Mouse (Mus musculus): ENCODE results near the gene Acads. TPM values are rescaled to one million over a fixed set of nuclear protein-coding genes. Genes with fewer than 3 reads are reported as not detected.
A peak's percentile ranks its signal among the peaks of the same experiment; 100 is the strongest.
"Not testable (repeated sequence)": the region's sequence is repeated elsewhere in the genome, so short reads cannot be mapped to it uniquely, and the experiment has no call there.

The Acads gene
- 1 to 10 TPM; 8.0 to 8.1 TPM for total RNA-seq (2021)

DNA sequence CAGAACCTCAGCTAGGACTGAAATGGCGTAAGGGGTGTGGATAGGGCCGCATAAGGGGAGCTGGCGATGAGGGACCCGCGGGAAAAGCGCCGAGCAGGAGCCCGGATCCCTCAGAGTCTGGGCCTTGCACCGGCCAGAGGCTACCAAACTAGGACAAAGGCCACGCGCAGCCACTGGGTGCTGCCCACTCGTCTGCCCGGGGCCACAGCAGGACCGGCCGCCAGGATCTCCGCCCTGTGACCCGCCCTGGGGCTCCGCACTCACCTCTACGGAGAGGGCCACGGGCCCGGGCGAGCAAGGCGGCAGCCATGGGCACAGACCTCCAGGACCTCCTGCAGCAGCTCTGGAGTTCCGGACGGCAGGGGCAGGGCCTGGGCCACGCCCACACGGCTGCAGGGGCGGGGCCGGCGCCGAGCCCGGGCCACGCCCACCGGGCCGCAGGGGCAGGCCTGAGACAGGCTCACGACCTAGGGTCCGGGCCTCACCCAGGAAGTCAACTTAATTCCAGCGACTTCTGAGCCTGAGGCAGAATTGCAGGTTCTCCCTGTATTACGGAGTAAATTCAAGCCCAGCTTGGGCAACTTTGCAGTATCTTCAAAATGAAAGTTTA, at the start of gene Acads:
Acads (minus strand) TSS at position 386 of the 610 bp plus-strand sequence.
- DNase-seq (ENCODE audit: extremely low spot score in 1 of 2, low spot score in 1 of 2) = peak in 1 of 2 experiments; percentile 31

DNA sequence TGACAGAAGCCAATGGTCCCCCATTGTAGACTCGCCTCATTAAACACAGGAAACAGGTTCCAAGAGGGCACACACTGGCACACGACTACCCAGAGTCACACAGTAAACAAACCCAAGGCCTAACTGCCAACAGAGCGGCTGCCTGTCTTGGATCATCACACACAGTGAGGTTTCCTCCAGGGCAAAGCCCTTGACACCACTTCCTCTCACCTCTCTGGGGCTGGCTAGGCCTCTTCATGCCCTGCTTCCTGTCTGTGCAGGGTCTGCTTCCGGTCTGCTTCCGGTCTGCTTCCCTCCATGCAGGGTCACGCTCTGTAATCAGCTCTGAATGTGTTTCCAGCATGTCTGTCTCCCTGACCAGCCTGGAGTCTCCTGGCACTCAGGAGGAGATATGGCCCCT, 48.2 kb upstream of the Acads start:
- no peak for DNase-seq (ENCODE audit: extremely low spot score in 1 of 2, low spot score in 1 of 2)

DNA sequence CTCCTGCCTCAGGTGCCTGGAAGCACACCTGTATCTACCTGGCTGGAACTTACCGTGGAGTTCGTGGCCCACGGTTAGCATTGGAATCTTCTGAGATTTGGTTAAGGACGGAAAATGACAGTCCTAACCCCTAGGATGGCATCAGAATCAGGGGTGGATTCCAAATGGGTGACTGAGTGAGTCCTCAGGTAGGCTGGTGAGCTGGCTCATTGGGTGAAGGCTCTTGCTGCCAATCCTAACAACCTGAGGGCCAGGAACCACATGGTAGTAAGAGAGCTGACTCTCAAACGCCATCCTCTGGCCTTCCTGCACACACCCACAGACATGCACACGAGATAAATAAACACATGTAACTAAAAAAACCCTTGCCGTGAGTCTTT, 47.7 kb upstream of the Acads start:
- no peak for DNase-seq (ENCODE audit: extremely low spot score in 1 of 2, low spot score in 1 of 2)

DNA sequence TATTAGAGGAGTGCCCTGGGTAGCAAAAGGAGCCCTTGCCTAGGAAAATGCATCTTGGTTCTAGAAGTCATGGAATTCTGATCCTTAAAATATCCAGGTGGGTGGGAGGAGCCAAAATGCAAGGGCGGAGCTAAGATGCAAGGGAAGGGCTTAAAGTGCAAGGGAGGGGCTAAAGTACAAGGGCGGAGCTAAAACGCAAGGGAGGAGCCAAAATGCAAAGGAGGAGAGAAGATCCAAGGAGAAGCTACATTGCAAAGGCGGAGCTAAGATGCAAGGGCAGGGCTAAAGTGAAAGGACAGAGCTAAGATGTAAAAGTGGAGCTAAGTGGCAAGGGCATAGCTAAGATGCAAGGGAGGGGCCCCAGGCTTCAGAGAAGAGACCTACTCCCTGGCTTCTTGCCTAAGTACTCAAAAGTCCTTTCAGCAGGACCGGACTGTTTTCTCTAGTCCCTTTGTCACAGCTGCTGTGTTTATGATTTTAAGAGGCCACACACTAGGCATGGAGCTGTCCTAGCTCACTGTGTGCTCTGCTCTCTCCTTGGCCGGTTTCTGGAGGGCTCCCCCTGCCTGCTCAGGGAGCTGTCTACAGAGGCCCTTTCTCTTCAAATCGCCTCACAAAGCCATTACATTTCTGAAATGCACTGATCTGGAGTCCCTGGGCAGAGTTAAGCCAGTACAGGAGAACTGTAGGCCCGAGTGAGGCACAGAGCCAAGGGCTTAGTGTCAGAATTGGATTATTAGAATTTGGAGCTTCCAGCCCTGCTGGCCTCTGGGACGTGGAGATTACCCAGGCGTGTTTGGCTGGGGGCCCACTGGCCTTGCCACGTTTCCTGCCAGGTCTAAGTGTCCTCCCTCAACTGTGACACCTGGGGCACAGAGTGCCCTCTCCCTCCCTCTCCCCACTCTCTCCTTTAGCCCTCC, 47.0 kb upstream of the Acads start:
- DNase-seq (ENCODE audit: extremely low spot score in 1 of 2, low spot score in 1 of 2) = no peak

DNA sequence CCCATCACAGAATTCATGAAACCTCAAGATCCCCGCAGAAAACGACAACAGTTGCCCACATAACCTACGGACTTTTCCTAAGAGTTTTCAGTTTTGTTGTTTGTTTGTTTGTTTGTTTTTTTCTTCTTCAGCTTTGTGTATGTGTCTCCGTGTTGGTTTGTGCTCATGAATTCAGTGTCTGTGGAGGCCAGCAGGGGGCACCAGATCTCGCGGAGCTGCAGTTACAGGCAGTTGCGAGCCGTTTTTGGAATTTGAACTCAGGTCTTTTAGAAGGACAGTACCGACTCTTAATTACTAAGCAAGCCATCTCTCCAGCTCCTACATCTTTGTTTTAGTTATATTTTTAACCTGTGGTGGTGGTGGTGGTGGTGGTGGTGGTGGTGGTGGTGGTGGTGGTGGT, 46.2 kb upstream of the Acads start:
- no peak for DNase-seq (ENCODE audit: extremely low spot score in 1 of 2, low spot score in 1 of 2)

DNA sequence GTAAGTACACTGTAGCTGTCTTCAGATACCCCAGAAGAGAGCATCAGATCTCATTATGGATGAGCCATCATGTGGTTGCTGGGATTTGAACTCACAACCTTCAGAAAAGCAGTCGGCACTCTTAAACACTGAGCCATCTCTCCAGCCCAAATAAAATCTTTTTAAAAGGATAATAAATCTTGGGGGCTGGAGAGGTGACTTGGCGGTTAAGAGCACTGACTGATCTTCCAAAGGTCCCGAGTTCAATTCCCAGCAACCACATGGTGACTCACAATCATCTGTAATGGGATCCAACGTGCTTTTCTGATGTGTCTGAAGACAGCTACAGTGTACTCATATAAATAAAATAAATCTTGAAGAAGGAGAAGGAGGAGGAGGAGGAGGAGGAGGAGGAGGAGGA, 45.3 kb upstream of the Acads start:
- DNase-seq (ENCODE audit: extremely low spot score in 1 of 2, low spot score in 1 of 2) = not testable (repeated sequence)

DNA sequence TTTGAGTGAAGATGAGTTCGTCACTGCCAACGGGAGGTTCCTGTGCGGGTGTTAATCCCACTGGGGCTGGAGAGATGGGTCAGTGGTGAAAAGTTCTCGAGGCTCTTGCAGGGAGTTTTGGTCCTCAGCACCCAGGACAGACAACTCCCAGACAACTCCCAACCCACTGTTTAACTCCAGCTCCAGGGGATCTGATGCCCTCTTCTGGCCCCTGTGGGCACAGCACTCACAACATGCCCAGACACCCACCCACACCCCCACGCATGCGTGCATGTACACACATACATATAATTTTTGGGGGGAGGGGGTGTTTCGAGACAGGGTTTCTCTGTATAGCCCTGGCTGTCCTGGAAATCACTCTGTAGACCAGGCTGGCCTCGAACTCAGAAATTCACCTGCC, 44.4 kb upstream of the Acads start:
- DNase-seq (ENCODE audit: extremely low spot score in 1 of 2, low spot score in 1 of 2) = peak in 1 of 2 experiments; percentile 69

DNA sequence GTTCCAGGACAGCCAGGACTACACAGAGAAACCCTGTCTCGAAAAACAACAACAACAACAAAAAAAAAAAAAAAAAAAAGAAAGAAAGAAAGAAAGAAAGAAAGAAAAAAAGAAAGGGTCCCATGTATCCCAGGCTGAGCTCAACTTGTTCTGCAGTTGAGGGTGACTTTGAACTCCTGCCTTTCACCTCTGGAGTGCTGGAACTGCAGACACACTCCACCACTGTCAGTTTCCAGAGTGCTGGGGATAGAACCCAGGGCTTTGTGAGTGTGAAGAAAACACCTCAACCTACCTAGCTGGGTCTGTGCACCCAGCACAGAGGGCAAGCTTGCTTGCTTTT, 42.8 kb upstream of the Acads start:
- not testable (repeated sequence) for DNase-seq (ENCODE audit: extremely low spot score in 1 of 2, low spot score in 1 of 2)

DNA sequence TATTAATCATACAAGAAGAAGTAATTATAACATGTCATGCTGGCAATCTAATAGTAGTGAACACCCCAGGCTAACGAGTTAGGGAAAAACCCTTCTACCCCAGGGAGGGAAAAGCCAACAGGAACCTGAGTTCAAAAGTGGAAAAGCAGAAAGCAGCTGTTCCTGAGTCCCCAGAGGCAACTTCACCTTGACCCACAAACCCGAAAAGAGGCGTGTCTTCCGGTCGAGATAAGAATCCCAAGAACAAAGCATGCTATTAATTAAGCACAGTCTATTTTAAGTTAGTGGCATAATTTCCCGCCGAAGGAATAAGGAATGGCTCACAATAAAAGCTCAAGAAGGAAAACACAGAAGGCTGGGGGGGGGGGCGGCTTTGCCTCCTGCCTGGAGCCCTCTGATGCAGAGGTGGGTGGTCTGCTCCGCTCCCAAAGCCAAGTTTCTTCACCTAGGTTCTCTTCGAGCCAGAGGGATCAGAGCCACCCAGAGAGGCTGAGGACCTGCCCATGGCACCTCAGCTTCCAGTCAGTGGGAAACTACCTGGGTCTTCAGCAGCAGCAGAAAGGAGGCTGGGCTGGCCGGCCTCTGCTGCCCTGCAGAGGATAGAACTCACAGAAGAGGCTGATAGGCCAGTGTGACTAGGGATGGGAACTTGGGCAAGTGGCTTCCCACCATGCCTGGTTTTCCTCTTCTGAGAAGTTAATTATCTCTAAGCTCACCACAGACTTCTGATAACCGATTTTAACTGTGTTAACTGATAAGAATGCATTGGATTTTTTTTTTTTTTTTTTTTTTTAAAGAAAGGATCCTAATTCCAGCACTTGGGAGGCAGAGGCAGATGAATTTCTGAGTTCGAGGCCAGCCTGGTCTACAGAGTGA, 42.2 kb upstream of the Acads start:
- DNase-seq (ENCODE audit: extremely low spot score in 1 of 2, low spot score in 1 of 2) = no peak

DNA sequence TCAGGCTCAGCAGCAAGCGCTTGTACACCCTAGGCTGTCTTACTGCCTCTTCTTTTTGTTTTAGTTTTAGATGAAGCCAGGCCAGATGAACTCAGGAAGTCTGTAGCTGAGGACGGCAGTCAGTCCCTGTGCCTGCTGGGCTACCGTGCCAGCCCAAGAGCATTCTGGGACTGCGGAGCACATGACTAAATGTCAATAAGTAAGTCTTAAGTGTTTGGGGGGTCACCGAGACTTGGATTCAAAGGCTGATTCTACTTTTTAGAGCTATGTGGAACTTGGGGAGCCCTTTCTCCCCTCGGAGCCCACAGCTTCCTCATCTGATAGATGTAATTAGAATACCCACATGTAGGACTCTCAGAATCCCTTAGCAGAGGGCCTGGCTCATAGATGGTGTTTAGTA, 41.5 kb upstream of the Acads start:
- DNase-seq (ENCODE audit: extremely low spot score in 1 of 2, low spot score in 1 of 2) = no peak

DNA sequence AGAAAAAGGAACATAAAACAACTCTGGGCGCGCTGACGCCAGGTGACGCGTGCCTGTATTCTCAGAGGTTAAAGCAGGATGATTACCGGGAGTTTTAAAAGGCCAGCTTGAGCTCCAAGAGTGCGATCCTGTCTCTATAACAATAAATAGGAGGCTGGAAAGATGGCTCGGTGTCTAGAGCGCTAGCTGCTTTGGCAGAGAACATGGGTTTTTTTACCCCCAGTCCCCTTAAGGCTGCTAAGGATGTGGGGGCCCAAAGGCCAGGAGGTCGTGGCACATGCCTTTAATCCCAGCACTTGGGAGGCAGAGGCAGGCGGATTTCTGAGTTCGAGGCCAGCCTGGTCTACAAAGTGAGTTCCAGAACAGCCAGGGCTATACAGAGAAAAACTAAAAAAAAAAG, 40.0 kb upstream of the Acads start:
- DNase-seq (ENCODE audit: extremely low spot score in 1 of 2, low spot score in 1 of 2) = no peak

DNA sequence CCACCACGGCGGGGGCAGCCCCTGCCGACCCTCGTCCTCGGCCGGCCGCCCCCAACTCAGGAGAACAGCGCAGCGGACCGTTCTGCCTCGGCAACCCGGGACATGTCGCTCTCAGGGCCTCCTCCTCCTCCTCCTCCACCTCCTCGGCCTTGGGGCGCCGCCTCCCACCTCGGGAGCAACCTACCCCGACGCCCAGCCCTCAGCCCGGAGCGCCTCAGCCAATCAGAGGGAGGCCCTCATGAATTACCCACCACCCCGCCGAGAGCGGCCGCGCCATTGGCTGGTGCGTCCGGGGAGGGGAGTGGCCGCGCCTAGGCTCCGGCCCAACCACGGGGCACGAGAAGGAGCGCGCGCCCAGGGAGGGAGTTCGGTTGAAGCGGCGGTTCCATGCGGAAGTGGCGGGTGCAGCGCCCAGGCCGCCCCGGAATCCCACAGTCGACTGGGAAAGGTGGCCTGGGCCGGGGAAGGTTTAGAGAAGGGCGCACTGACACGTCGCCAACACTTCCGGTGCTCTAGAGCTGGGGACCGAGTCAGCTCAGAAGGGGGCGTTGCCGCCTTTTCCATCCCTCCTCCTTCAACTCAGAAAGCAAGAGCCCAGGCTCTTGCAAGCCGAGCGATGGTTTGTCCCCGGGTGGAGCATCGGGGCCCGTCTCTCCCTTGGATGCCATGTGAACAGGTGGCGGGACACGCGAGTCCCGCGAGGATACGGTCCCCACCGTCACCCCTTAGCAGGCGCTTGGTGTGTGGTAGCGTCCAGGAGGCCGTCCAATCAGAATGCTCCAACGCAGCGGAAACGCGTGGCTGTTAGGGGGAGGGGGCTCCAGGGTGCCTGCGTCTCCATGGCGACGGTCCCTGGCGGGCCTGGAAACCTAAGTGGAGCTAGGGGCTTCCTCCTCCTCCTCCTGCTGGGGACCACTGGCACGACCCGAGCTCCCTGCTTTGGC, 39.2 kb upstream of the Acads start, which contains the start of gene Mlec:
Mlec (minus strand) TSS at position 140 of the 944 bp plus-strand sequence.
- DNase-seq (ENCODE audit: extremely low spot score in 1 of 2, low spot score in 1 of 2) = peak; percentile 92 to 99

DNA sequence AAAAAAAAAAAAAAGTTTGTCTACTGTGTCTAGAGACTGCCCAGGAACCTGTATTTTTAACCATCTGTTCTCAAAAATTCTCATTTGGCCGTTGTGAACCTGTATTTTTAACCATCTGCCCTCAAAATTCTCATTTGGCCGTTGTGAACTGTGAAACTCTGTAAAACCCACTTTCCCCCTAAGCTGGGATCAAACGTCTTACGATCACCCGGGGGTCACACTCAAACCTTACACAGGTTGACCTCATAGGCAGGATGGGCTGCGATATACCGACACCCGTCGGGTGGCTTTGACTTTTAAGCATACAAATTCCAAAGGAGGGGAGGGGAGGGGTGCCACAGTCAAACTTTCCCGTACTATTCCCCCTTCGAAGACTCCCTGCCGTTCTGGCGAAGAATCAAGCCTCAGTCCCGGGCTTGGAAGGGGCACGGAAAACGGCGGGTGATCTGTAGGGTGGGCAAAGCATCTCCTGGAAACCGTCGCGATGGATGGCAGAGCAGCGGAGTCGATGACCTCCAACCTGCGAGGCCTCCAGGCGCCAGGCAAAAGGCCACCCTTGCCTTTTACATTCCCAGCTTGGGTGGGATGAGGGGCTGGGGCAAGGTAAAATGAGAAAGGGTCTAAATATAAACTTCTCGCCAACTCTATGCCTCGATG, 37.9 kb upstream of the Acads start:
- DNase-seq (ENCODE audit: extremely low spot score in 1 of 2, low spot score in 1 of 2) = no peak

DNA sequence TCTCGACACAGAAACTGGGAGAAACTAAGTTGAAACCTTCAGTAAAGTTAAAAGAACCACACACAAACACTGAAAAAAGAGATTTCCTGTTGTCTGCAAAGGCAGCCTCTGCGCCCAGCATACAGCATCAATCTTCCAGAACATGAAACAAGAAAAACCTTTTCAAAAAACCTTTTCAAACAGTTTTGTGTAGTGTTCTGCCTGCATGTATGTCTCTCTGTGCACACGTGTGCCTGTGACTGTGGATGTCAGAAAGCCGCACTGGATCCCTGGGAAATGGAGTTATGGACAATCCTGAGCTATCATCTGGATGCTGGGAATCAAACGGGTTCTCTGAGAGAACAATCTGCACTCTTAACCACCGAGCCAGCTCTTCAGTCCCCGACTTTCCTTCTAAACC, 37.3 kb upstream of the Acads start:
- no peak for DNase-seq (ENCODE audit: extremely low spot score in 1 of 2, low spot score in 1 of 2)

DNA sequence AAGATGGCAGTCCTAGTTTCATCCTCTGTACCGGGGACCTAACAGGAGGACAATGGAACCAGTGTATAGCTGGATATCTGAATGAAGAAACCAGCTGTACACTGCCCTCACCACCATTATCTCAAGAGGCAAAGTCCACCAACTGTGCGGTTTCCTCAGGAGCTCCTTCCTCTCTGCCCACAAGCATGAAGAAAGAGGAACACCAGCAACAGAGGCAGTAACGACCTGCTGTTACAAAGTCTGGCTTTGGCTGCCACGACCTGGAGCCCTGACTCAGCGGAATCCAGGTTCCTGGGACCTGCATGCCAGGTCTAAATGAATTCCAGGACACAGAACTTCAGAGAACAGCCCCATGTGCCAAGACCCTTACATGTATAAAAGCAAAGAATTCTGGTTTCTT, 36.7 kb upstream of the Acads start:
- no peak for DNase-seq (ENCODE audit: extremely low spot score in 1 of 2, low spot score in 1 of 2)

DNA sequence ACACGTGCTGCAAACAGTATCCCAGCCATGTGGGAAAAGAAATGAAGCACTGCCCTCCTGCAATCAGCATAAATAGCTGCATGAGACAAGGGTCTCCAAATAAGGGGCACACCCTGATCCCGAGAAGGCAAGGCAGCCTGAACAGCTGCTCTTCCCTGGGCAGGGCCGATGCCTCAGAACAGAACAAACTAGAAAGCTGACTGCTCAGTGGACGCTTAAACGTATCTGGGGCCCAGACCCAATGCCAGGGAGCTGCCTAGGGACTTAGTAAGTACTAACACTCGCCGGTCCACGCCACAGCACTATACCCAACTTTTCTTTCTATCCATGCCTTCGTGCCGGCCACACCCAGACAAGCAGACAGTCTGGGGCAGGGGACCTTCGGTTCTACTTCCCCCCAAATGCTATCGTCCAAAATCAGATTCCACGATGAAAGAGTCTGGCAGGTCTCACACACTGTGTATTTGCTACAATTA, 36.0 kb upstream of the Acads start:
- no peak for DNase-seq (ENCODE audit: extremely low spot score in 1 of 2, low spot score in 1 of 2)

DNA sequence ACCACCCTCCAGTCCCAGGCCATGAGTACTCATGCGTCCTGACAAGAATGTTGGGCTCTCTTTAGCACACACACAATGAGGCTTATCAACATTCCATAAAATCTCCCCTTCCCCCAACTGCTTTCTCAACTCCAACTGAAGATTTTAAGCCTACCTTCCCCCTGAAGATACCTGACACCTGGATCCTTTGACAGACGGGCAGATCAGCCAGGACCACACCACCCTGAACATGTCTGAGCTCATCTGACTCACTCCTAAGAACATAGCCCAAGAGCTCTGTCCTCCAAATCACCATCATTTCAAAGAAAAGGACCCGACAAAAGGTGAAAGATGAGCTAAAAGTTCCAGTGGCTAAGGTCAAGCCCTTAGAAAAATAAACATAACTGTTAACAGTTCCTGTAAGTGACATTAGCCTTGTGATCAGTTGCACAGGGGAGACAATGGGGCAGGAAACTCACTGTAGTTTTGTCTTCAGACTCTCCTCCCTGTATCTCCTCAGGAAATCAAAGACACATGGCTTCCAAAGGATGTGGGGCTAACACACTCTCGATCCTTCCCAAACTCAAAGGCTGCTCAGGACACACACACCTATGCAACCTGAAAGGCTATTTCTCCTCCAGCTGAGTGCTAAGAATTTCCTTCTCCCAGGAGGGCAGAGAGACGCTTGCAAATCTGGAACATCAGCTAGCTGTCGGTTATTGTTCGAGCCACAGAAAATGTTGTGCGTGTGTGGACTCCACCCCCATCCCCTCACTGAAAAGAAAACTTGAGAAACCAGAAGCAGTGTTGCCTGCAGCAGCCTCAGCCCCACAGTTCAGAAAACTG, 33.2 kb upstream of the Acads start:
- DNase-seq (ENCODE audit: extremely low spot score in 1 of 2, low spot score in 1 of 2) = no peak

DNA sequence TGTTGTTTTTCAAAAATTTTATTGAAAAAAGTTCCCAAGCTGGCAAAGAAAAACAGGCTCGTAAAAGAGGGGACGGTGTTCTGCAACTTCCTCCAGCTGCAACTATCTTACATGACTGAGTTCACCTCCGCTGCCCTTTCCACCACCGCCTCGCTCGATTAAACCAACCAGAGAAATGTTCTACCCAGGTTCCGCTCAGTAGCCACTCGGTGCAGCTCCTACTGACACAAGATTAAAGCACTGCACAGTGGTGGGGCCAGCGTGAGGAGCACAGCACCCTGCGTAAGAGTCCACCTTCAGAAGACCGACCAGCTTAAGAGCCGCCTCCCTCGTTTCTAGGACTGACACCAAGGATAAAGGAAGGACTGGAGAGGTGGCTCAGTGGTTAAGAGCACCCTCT, 32.3 kb upstream of the Acads start:
- DNase-seq (ENCODE audit: extremely low spot score in 1 of 2, low spot score in 1 of 2) = no peak

Data from layer of hippocampus, postnatal 25 days (tissue).